Mouse (Mus musculus): Measurements from ENCODE around the gene Gm10553.
"Not testable (repeated sequence)": the region's sequence is repeated elsewhere in the genome, so short reads cannot be mapped to it uniquely, and the experiment has no call there.

Gm10553 gene

GRCm38 (mm10) chr1:85099864-85100263 lies at the start of gene Gm10553:
TSS of gene Gm10553 (plus strand) at chr1:85100164.
- DNase-seq (ENCODE audit: low spot score) = not testable (repeated sequence)

GRCm38 (mm10) chr1:85071690-85072089 lies 28.3 kb upstream of the Gm10553 start:
- DNase-seq (ENCODE audit: low spot score) = not testable (repeated sequence)

GRCm38 (mm10) chr1:85073099-85073498 lies 26.9 kb upstream of the Gm10553 start:
- DNase-seq (ENCODE audit: low spot score) = not testable (repeated sequence)

GRCm38 (mm10) chr1:85084803-85085202 lies 15.2 kb upstream of the Gm10553 start:
- DNase-seq (ENCODE audit: low spot score) = not testable (repeated sequence)

GRCm38 (mm10) chr1:85086211-85086610 lies 13.8 kb upstream of the Gm10553 start:
- DNase-seq (ENCODE audit: low spot score) = not testable (repeated sequence)

GRCm38 (mm10) chr1:85092169-85092568 lies 7.8 kb upstream of the Gm10553 start:
- not testable (repeated sequence) for DNase-seq (ENCODE audit: low spot score)

- DNase-seq (ENCODE audit: low spot score) = not testable (repeated sequence)
These were observed 6.9 kb upstream of the Gm10553 start for GRCm38 (mm10) chr1:85093011-85093572.

- not testable (repeated sequence) for DNase-seq (ENCODE audit: low spot score)
These were observed 883 bp upstream of the Gm10553 start for GRCm38 (mm10) chr1:85099081-85099480.

GRCm38 (mm10) chr1:85101754-85102153 lies 1.8 kb downstream of the Gm10553 start:
- peak; percentile 35 for DNase-seq (ENCODE audit: low spot score)

- DNase-seq (ENCODE audit: low spot score) = peak; percentile 23
These were observed 5.4 kb downstream of the Gm10553 start for GRCm38 (mm10) chr1:85105336-85105735.

- not testable (repeated sequence) for DNase-seq (ENCODE audit: low spot score)
These were observed 6.0 kb downstream of the Gm10553 start for GRCm38 (mm10) chr1:85106013-85106412.

GRCm38 (mm10) chr1:85109753-85110152 lies 9.8 kb downstream of the Gm10553 start, which contains the start of gene A530032D15Rik:
TSS of gene A530032D15Rik (minus strand) at chr1:85109853.
- not testable (repeated sequence) for DNase-seq (ENCODE audit: low spot score)

GRCm38 (mm10) chr1:85110876-85111275 lies 10.9 kb downstream of the Gm10553 start:
- DNase-seq (ENCODE audit: low spot score) = not testable (repeated sequence)

- peak; percentile 48 for DNase-seq (ENCODE audit: low spot score)
These were observed 11.6 kb downstream of the Gm10553 start for GRCm38 (mm10) chr1:85111572-85111971.

- not testable (repeated sequence) for DNase-seq (ENCODE audit: low spot score)
These were observed 12.3 kb downstream of the Gm10553 start for GRCm38 (mm10) chr1:85112266-85112665.

GRCm38 (mm10) chr1:85112889-85113288 lies 12.9 kb downstream of the Gm10553 start:
- not testable (repeated sequence) for DNase-seq (ENCODE audit: low spot score)

GRCm38 (mm10) chr1:85114078-85114477 lies 14.1 kb downstream of the Gm10553 start:
- not testable (repeated sequence) for DNase-seq (ENCODE audit: low spot score)

GRCm38 (mm10) chr1:85114666-85115402 lies 14.9 kb downstream of the Gm10553 start:
- not testable (repeated sequence) for DNase-seq (ENCODE audit: low spot score)

- not testable (repeated sequence) for DNase-seq (ENCODE audit: low spot score)
These were observed 17.6 kb downstream of the Gm10553 start for GRCm38 (mm10) chr1:85117537-85117936.

- DNase-seq (ENCODE audit: low spot score) = not testable (repeated sequence)
These were observed 18.4 kb downstream of the Gm10553 start for GRCm38 (mm10) chr1:85118341-85118740.

- not testable (repeated sequence) for DNase-seq (ENCODE audit: low spot score)
These were observed 21.9 kb downstream of the Gm10553 start for GRCm38 (mm10) chr1:85121841-85122240.

GRCm38 (mm10) chr1:85133671-85134070 lies 33.7 kb downstream of the Gm10553 start:
- not testable (repeated sequence) for DNase-seq (ENCODE audit: low spot score)
